Mouse (Mus musculus) ES-Bruce4 (cell line): ENCODE data around the gene Susd3. TPM values are rescaled to one million over a fixed set of nuclear protein-coding genes. Genes with fewer than 3 reads are reported as not detected.

Source experiments
- H3K27ac ChIP-seq: 2 replicates; pipeline ENCODE4 v1.5.1; 2012; ENCODE audit warnings: low read length, inconsistent platforms; ENCODE audit not compliant: insufficient read depth
- H3K27me3 ChIP-seq: 2 replicates; pipeline ENCODE4 v1.6.1; 2012; ENCODE audit warnings: mild to moderate bottlenecking, low read length, inconsistent platforms; ENCODE audit not compliant: control insufficient read depth, poor library complexity, insufficient read depth, severe bottlenecking
- H3K36me3 ChIP-seq: 2 replicates; pipeline ENCODE4 v1.6.1; 2012; ENCODE audit warnings: inconsistent platforms, mild to moderate bottlenecking, low read length, moderate library complexity; ENCODE audit not compliant: control insufficient read depth, poor library complexity, insufficient read depth, severe bottlenecking
- H3K4me1 ChIP-seq: one replicate; pipeline ENCODE4 v1.8.1; 2011; ENCODE audit warnings: low read length; ENCODE audit not compliant: control insufficient read depth, insufficient read depth
- H3K4me3 ChIP-seq: 2 replicates; pipeline ENCODE4 v1.5.1; 2011; ENCODE audit warnings: low read depth, mild to moderate bottlenecking, low read length
- H3K9ac ChIP-seq: 2 replicates; pipeline ENCODE4 v1.6.1; 2012; ENCODE audit warnings: low read depth, mild to moderate bottlenecking, inconsistent platforms; ENCODE audit not compliant: poor library complexity, severe bottlenecking
- H3K9me3 ChIP-seq: replicated peaks from 2 replicates; pipeline ENCODE4 v1.6.1; 2012; ENCODE audit warnings: mild to moderate bottlenecking, low read length, inconsistent platforms; ENCODE audit not compliant: control insufficient read depth, poor library complexity, insufficient read depth, severe bottlenecking
- CTCF ChIP-seq: IDR thresholded peaks from one replicate; pipeline ENCODE4 v1.8.1; 2011; ENCODE audit warnings: low read depth, low read length
- EP300 ChIP-seq: IDR thresholded peaks from 2 replicates; pipeline ENCODE4 v1.6.1; 2011; ENCODE audit warnings: low read depth, low read length; ENCODE audit not compliant: insufficient read depth
- POLR2A ChIP-seq: IDR thresholded peaks from one replicate; pipeline ENCODE4 v1.8.1; 2011; ENCODE audit warnings: low read length; ENCODE audit not compliant: insufficient read depth
- polyA plus RNA-seq: library from polyadenylated mRNA; stranded (reverse); fragments of >200 nt; gene quantifications from 2 replicates; pipeline ENCODE4 v1.2.4, GENCODE M21; 2011; ENCODE audit warnings: low read depth; ENCODE audit not compliant: missing spikeins, insufficient read depth, insufficient read length

The Susd3 gene
- polyA plus RNA-seq, 1 experiment: not detected

DNA sequence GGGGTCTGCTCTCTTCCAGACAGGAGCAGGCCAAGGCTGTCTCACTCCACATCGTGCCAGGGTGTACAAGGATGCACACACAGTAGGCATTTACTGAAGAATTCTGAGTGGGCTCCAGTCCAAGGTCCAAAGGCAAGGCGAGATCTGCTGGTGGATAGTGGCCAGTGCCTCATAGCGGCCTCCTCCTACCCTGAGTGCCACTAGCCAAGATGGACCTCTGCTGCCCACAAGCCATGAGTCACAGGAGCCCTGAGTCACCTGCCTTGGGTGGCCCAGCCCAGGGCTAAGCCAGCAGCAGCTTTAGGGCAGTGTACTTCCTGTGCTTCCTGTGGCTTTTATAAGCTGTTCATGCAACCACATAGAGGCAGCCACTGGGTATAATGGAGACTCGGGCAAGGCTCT lies 35.0 kb downstream of the Susd3 start:
- Histone ChIP-seq H3K4me3 (no peak overlapping the region), H3K4me1 (peaks cover 2% of the 10 kb centered on the region), H3K27me3 (no peaks in the 10 kb centered on the region), H3K36me3 (no peaks in the 10 kb centered on the region), H3K27ac (no peak overlapping the region), H3K9ac (no peak overlapping the region), H3K9me3 (no peaks in the 10 kb centered on the region)
- TF ChIP-seq CTCF (no peak), EP300 (no peak), POLR2A (no peak)

DNA sequence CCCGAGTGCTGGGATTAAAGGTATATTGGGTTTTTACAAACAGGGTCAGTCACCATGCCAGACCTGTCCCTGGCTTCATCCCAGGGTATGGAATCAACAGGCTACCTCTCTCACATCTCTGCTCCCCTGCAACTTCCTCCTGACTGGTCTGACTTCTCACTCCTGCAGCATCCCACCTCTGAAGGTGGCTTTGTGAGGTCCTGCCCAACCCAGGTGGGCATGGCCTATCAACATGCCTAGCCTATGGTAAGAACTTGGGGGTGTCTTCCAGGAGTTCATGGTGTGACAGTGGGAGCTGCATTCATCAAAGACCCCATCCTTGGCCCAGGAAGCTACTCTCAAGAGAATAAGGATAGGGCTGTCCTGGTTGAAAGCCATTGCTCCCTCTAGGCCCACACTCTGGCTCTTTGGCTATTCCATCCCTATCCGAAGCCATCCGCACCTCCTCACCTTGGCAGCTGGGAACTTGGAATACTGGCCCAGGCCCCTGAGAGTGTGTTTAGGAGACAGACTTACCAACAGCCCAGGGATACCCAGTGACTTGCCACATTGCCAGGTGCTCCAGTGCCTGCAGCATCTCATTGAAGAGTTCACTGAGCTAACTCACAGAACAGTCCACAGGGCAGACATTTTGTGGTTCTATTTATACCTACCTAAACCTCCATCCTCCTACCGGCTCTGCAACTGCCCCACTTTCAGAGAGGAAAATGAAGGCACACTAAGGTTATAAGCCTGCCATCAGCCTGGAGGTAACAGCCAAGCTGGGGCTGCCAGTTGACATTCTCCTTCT lies 35.6 kb downstream of the Susd3 start:
- Histone ChIP-seq H3K4me1 (peaks cover 2% of the 10 kb centered on the region), H3K36me3 (no peaks in the 10 kb centered on the region), H3K9me3 (no peaks in the 10 kb centered on the region), H3K27me3 (no peaks in the 10 kb centered on the region), H3K4me3 (no peak overlapping the region), H3K9ac (no peak overlapping the region), H3K27ac (no peak overlapping the region)
- no peak for TF ChIP-seq EP300
- no peak for TF ChIP-seq POLR2A
- TF ChIP-seq CTCF: no peak

DNA sequence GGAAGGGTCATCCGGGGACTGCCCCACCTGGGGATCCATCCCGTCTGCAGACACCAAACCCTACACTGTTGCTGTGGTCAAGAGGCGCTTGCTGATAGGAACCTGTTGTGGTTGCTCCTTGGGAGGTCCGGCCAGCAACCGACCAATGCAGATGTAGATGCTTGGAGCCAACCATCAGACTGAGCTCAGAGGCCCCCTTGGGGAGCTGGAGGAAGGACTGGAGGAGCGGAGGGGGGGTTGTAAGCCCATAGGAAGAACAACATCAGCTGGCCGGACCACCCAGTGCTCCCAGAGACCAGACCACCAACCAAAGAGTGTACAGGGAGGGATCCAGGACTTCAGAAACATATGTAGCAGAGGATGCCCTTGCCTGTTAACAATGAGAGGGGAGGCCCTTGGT lies 39.2 kb downstream of the Susd3 start:
- Histone ChIP-seq H3K27me3 (no peaks in the 10 kb centered on the region), H3K4me1 (peaks cover 2% of the 10 kb centered on the region), H3K4me3 (no peak overlapping the region), H3K9ac (no peak overlapping the region), H3K27ac (no peak overlapping the region), H3K9me3 (no peaks in the 10 kb centered on the region), H3K36me3 (no peaks in the 10 kb centered on the region)
- TF ChIP-seq CTCF: no peak
- TF ChIP-seq EP300: no peak
- TF ChIP-seq POLR2A: no peak

GRCm38 (mm10) chr13:49206341-49206740 lies 42.2 kb downstream of the Susd3 start:
- H3K9me3 ChIP-seq: no peaks in the 10 kb centered on the region
- no peak overlapping the region for H3K27ac ChIP-seq
- H3K4me1 ChIP-seq: no peaks in the 10 kb centered on the region
- H3K27me3 ChIP-seq: no peaks in the 10 kb centered on the region
- H3K36me3 ChIP-seq: no peaks in the 10 kb centered on the region
- no peak overlapping the region for H3K9ac ChIP-seq
- H3K4me3 ChIP-seq: no peak overlapping the region
- TF ChIP-seq EP300 (no peak), POLR2A (no peak), CTCF (no peak)

GRCm38 (mm10) chr13:49205381-49205998 lies 43.0 kb downstream of the Susd3 start:
- no peaks in the 10 kb centered on the region for H3K36me3 ChIP-seq
- no peaks in the 10 kb centered on the region for H3K9me3 ChIP-seq
- no peak overlapping the region for H3K4me3 ChIP-seq
- H3K27ac ChIP-seq: no peak overlapping the region
- no peak for TF ChIP-seq POLR2A
- TF ChIP-seq EP300: no peak
- peak; percentile 97 for TF ChIP-seq CTCF
- H3K4me1 ChIP-seq: no peaks in the 10 kb centered on the region
- no peaks in the 10 kb centered on the region for H3K27me3 ChIP-seq
- no peak overlapping the region for H3K9ac ChIP-seq

DNA sequence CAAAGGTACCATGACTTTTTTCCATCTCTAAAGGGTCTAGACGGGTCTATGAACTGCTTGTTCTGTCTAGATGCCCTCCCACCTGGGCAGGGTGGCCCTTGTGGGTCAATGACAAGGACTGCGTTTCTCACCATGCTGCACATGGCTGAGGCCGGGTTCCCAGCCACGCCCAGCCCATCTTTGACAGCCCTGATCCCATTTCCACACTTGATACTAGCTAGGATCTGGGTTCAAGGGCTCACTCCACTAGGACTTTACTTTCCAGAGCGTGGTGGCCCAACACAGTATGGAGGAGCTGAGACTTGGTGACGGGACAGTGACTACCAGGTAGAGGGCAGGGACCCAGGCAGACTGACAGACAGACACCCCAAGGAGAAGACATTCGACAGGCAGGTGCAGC lies 46.0 kb downstream of the Susd3 start:
- Histone ChIP-seq H3K4me1 (no peaks in the 10 kb centered on the region), H3K27me3 (no peaks in the 10 kb centered on the region), H3K27ac (no peak overlapping the region), H3K9ac (no peak overlapping the region), H3K9me3 (no peaks in the 10 kb centered on the region), H3K36me3 (no peaks in the 10 kb centered on the region), H3K4me3 (no peak overlapping the region)
- TF ChIP-seq POLR2A (no peak), EP300 (no peak), CTCF (no peak)
